Mouse (Mus musculus) urinary bladder, postnatal 14 days (tissue): ENCODE results near the gene Prnp.

Experiments used
- DNase-seq: peaks from one replicate; pipeline ENCODE4 v3.0.0; 2021; ENCODE audit warnings: low spot score

The Prnp gene

DNA sequence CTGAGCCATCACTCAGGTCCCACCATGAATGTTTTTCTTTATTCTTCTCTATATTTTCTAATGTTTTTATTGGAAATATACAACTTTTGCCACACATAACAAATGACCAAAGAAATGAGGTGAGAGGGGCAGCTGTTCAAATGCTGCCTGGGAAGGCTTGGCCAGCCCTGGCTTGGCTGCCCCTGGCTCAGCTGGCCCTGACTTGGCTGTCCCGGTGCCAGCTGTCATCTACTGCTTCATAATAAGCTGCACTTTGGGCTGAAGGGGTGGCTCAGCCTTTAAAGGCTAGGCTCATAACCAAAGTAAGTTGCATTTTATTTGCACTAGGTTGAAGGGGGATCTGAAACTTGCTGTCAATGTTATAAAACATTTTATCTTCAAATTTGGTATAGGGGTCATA lies 2.9 kb upstream of the Prnp start:
- no peak for DNase-seq

DNA sequence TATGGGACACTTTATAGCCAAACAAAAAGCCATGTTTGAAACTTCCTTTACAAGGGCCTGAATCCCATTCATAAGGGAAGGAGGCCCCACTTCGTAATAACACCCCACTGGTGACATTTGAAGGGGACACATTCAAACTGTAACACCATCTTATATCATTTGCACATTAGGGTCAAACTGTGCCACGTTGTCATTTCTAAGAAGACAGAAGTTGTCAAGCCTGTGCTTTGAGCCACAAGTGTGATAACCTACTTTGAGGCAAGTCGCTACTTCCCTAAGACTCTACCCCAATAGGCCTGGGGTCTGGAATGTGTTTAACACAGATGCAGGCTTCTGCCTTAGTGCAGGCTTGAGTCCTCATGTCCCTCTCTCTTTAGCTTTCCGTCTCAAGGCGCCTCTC lies 2.4 kb upstream of the Prnp start:
- no peak for DNase-seq

- peak; percentile 30 for DNase-seq
Observed at GRCm38 (mm10) chr2:131908351-131908861, 1.3 kb upstream of the Prnp start.

DNA sequence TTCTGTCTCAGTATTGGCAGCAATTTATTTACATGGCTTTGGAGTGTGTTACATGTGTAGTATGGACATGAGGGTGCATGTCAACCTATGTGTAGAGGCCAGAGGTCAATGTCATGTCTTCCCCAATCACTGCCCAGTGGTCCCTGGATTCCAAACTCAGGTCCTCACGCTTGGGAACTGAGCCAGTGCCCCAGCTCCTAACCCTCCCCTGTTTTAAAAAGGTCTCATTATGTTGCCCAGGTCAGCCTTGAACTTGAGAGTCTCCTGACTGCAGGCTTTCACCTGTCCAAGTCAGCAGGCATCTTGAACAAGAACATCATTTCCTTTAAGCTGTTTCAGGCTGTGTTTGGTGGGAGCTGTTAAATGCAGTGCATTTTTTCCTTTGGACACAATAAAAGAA lies 822 bp upstream of the Prnp start:
- DNase-seq = no peak

GRCm38 (mm10) chr2:131910847-131911246 lies 1.1 kb downstream of the Prnp start:
- no peak for DNase-seq

GRCm38 (mm10) chr2:131911341-131911740 lies 1.6 kb downstream of the Prnp start:
- DNase-seq = no peak

DNA sequence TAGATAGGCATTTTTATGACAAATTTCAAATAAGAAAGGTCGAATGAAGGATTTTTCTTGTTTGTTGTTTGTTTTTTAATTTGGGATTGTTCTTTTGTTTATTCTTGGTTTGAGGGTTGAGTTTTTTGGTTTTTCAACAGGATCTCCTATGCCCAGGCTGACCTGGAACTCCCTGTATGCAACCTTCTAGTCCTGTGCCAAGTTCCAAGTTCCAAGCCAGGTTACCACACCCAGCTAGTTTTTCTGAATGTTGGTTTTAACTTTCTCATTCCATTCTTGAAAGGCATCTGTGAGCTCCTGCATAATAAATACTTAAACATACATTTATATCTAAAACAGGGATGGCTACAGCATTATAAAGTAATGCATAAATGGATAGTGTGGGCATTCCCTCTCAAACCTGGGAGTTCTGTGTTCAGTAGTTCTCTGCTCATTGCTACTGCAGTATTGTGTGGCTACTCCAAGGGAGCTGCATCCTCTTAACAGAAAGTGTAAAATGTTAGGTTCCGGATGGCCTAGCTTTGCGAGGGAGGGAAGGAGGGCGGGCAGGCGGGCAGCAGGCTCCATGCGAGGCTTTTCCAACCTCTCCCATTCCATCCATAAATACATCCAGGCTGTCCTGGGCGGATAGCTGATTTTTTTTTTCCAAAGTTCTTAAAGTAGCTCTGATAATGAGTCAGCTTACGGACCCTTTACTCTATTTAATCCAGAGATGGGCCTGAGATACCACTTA lies 3.0 kb downstream of the Prnp start:
- DNase-seq = no peak

DNA sequence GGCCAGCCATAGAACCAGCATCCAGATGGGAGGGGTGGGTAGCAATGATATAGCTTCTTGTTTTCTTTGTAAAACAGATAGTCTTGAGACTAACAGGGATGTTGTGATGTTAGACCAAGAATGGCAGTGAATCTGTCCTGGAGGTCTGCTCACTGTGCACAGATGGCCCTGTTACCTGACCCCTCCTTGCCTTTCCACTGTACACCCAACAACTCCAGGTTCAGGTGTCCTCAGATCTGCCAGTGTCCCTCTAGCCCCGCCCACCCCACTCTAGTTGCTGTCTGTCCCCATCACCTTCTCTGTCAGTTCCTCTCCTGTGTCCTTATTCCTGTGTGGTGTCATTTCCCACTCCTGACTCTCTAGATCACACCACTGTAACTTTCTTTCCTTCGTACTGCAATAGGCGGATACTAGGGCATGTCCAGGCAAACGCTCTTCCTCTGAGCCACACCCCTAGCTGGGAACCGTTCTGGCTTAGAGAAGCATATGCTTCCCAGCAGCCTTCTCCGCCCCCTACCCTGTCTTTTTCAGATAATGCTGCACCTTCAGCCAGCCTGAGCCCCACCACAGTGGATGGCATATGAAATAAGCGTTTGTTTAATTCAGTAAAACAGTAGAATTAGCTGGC lies 22.7 kb downstream of the Prnp start:
- DNase-seq = no peak

GRCm38 (mm10) chr2:131933013-131933412 lies 23.3 kb downstream of the Prnp start:
- DNase-seq = no peak

GRCm38 (mm10) chr2:131933598-131933997 lies 23.9 kb downstream of the Prnp start:
- no peak for DNase-seq

GRCm38 (mm10) chr2:131934243-131934642 lies 24.5 kb downstream of the Prnp start:
- DNase-seq = no peak

DNA sequence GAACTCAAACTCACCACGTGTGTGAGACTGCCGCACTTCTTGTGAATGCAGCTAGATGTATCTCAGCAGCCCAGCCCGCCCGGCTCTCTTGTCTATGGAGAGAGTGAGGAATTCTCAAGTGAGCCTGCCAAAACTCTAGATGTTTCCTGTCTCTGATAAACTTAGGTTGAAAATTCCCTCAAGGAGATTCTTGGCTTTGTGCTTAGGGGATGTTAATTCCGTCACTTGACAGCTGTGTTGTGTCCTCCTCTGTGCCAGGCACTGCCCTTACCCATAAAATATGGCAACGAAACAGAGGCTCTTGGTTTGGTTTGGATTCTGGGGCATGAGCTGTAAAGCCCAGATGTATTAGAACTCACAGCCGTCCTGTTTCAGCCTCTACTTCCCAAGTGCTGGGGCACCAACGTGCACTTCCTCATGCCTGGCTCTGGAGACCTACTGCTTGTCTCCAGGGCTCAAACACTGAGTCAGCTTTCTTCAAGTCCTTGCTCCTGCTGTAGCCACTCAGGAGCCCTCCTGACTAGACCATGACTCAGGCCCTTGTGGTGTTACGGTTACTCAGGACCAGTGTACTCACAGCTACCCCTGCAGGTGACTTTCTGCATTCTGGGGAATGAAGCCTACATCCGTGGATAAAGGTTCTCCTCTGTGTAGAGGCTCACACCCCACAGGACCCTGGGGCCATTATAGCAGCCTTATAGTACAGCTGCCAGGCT lies 25.8 kb downstream of the Prnp start:
- peak; percentile 42 for DNase-seq

- DNase-seq = no peak
Observed at GRCm38 (mm10) chr2:131936410-131936809, 26.7 kb downstream of the Prnp start.

DNA sequence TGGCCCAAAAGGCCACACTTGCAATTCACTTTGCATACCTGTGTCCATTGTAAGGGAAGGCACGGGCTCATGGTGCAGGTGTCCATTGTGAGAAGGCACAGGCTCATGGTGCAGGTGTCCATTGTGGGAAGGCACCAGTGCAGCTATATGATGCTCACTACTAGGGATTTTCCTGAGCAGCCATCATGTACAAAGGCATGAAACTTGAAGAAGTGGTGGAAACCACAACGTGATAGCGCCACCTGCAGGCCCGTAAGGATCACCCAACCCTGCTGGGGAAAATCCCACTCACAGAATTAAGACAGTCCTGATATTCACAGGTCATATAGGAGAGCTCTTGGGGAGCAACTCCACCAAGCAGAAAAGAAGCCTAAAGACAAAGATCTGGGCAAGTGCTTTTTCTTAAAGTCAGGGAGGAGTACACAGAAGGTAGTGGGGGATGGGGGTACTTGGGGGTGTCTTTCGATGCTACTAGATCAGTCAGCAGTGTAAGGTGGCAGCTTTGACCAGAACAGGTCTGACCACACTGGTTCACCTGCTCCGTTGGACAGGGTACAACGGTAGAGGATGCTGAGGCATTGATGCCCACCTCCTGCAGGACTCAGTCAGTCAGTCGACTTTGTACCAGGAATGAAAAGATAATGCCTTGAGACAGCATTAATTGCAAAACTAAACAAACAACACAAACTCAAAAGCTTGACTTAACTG lies 29.8 kb downstream of the Prnp start:
- peak; percentile 48 for DNase-seq

DNA sequence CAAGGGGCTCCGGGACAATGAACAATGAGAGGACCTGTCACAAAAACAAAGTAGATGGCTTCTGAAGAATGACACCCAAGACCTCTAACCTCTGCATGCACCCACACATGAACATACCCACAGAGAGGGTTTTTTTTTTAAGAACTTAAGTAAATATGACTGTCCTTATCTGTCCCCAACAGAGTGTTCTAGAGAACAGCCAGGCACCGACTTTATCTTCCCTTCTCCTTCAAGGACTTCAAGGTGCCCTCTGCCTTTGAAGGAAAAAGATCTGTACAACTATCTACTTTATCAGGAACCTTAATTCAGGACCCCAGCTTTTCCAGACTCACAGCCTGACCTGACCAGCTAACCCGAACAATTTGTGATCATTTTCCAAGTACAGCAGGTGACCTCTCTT lies 30.8 kb downstream of the Prnp start:
- DNase-seq = no peak

DNA sequence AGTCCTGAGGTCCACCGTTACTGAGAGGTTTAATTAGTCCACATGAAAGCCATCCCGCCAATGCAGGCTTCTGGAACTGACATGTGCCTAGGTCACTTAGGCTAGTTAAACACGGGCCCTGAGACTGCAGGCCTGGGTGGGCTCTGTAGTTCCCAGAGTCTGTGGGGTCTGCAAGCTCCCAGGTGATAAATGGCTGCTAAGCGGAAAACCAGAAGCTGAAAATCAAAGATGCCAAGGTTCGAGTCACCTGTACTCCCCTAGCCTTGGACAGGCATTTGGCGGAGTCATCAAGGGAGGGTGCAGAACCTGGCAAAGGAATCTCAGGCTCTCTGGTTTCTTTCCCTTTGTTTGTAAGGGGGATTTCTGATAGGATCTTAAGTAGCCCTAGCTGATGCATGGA lies 31.8 kb downstream of the Prnp start:
- DNase-seq = peak; percentile 1

DNA sequence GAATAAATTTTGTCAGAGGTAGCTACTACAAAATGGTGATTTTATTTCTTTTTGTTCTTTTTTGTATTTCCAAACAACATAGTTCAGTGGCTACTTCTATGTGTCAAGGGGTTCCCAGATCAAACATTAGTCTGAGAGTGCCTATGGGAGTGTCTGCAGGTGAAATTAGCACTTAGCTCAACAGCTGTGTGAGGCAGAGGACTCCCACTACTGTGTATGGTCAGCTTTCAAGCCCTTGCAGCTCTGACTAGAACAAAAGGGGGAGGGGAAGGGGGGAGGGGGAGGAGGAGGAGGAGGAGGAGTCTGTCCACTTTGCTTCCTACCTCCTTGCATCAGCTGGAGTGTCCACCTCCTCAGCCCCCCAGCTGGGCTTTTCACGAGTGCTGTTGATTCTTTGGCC lies 34.6 kb downstream of the Prnp start:
- no peak for DNase-seq

DNA sequence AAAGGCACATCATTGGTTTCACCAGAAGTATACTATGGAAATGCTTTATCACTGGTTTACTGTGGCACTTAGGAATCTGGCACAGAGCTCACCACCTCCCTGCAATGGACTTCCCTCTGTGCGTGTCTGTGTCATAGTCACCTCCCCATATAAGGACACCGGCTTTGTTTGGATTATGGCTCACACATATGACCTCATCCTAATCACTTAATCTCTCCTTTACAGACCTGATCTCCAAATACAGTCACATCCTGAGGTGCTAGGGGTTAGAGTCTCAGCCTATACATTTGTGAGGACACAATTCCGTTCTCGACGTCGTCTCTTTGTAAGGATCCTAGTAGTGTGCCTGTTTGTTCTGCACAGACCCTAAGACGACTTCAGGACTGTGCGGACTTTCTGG lies 35.5 kb downstream of the Prnp start:
- DNase-seq = peak; percentile 2

GRCm38 (mm10) chr2:131945765-131946164 lies 36.0 kb downstream of the Prnp start:
- DNase-seq = peak; percentile 1

DNA sequence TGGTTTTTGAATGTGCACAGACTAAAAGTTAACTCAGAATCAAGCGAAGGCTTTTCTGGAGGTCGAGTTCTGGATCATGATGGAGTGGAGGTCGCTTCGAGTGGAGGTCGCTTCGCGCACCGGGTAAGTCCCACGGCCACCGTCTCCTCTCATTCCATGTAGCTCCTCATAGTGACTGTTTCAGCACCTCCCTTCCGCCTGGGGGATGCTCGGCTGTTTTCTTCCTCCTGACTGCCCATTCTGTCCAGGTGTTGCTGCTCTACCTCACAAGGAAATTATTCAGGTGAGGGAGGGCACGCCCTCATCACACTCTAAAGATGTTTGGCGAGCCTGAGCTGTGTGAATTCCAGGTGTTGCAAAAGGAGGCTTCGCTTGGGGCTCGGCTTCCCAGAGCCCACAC lies 36.6 kb downstream of the Prnp start:
- DNase-seq = peak; percentile 2

- DNase-seq = peak; percentile 1
Observed at GRCm38 (mm10) chr2:131948156-131948555, 38.4 kb downstream of the Prnp start.

- peak; percentile 1 for DNase-seq
Observed at GRCm38 (mm10) chr2:131948916-131949639, 39.4 kb downstream of the Prnp start.
